Mouse (Mus musculus) megakaryocyte, embryonic 14.5 days (primary cell): ENCODE measurements around the gene Zgrf1. TPM values are rescaled to one million over a fixed set of nuclear protein-coding genes. Genes with fewer than 3 reads are reported as not detected.
A peak's percentile ranks its signal among the peaks of the same experiment; 100 is the strongest.

Experiments used
- H3K27me3 ChIP-seq: replicated peaks from 2 replicates; pipeline ENCODE3; 2012; ENCODE audit warnings: inconsistent platforms
- H3K36me3 ChIP-seq: replicated peaks from 2 replicates; pipeline ENCODE3; 2012; ENCODE audit warnings: low read length, inconsistent platforms, mixed read lengths
- H3K4me1 ChIP-seq: 2 replicates; pipeline ENCODE4 v1.6.1; 2012; ENCODE audit warnings: inconsistent platforms
- H3K4me3 ChIP-seq: replicated peaks from 2 replicates; pipeline ENCODE3; 2012; ENCODE audit warnings: moderate library complexity, mild to moderate bottlenecking, inconsistent platforms
- H3K9me3 ChIP-seq: 2 replicates; pipeline ENCODE4 v1.6.1; 2012; ENCODE audit warnings: inconsistent platforms
- FLI1 ChIP-seq: IDR thresholded peaks from 2 replicates; pipeline ENCODE4 v1.6.1; 2012; ENCODE audit warnings: low read length, inconsistent platforms, mixed read lengths
- GATA1 ChIP-seq: IDR thresholded peaks from 3 replicates; pipeline ENCODE4 v1.6.1; 2012; ENCODE audit warnings: mixed read lengths, low read length, inconsistent platforms, borderline replicate concordance
- polyA plus RNA-seq: library from polyadenylated mRNA; stranded (reverse); fragments of >175 nt; gene quantifications from 2 replicates; pipeline ENCODE4 v1.2.3, GENCODE M21; 2012; ENCODE audit warnings: low replicate concordance; ENCODE audit not compliant: insufficient read depth

Zgrf1 gene
- polyA plus RNA-seq, 1 experiment = 0.07 TPM

DNA sequence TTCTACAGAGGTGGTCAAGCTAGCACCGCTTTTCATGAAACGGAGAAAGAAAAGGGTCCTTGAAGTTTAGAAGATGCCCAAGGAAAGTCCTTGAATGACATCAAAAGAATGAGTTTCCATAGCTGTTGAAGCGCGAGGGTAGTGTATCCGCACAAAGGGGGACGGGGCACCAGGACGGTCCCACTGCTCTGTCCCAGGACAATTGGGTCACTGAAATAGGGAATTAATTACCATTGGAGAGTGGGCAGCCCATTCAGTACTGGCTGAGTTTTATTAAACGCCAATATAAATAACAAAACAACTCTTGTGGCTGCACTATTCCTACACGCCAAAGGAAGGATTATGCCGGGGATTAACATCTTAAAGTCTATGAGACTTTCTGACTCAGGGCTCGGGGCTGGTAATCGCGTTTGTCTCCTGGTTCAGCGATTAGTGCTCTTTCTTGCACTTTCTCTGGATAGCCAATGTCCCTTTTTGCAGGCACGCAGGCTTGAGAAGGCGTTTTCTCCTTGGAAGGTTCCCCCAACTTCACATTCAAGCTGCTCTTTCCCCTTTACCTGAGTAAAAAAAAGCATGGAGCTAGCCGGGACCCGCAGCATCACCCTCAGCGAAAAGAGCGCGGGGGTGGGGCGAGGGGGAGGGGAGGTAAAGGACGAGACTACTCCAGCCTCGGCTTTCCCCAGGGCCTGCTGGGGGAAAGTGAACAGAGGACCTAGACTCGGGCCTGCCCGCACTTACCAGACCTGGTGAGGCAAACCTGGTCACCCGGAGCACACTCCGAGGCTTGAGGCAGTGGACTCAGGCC is 74.1 kb downstream of the Zgrf1 start:
- Histone ChIP-seq H3K4me1 (peaks cover 56% of the 10 kb centered on the region), H3K36me3 (no peaks in the 10 kb centered on the region), H3K27me3 (peaks cover 84% of the 10 kb centered on the region), H3K4me3 (peak overlapping the region; percentile 59), H3K9me3 (no peaks in the 10 kb centered on the region)
- TF ChIP-seq GATA1 (no peak), FLI1 (no peak)

DNA sequence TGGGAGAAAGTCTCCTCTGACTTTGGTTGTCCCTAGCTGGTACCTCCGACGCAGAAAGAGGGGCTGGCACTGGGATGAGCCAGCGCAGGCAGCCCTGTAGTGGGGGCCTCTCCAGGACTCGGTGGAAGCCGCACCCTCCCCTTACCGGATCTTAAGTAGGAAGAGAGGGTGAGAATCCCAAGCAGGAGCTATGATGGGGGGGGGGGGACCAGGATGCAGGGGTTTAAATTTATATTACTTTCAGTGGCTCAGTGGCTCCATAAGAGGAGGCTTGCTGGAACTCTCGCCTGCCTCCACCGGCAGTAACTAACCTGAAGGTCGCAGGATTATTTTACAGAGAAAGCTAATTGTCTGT is 74.6 kb downstream of the Zgrf1 start:
- no peaks in the 10 kb centered on the region for H3K36me3 ChIP-seq
- no peak for TF ChIP-seq FLI1
- TF ChIP-seq GATA1 = no peak
- H3K27me3 ChIP-seq = peaks cover 85% of the 10 kb centered on the region
- H3K9me3 ChIP-seq = no peaks in the 10 kb centered on the region
- peaks cover 62% of the 10 kb centered on the region for H3K4me1 ChIP-seq
- peak overlapping the region; percentile 70 for H3K4me3 ChIP-seq

DNA sequence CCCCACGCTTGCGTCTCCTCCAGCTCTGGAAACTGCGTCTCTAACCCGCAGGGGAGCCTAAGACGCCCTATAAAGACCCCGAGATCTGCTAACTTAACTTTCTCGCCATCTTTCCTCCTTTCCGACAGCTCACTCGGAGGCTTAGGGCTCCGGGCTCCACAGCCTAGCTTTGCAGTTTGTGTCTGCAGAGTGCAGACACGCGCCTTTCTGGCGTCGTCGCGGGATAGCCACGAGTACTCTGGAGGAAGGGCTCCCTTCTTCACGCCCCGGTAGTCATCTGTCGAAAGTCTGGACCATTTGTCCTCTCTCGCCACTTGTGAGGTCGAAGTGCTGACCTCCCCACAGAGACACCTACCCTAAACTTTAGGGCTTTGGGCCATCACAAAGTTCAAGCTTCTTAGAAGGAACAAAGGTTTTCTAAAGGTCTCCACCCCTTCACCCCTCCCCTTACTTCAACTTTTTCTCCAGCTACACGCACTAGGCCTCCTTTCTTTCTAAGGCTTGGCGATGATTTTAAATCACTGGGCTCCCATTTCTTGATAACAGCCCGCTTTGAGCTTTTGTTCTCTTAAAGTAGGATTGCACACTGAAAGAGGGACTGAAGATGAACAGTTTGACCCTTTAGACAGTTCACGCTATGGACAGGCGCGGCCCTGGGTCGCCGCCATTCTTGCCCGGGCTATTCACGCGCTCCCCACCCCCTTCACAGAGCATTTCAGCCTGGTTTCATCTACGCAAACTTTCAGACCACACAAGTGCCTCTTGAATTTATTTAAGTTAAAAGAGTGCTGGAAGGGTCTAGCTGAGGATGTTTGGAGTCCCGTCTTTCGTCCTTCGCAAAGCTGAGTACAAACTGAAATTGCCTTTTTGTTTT is 75.3 kb downstream of the Zgrf1 start:
- no peaks in the 10 kb centered on the region for H3K36me3 ChIP-seq
- TF ChIP-seq FLI1 (no peak), GATA1 (no peak)
- peaks cover 68% of the 10 kb centered on the region for H3K4me1 ChIP-seq
- H3K27me3 ChIP-seq = peaks cover 90% of the 10 kb centered on the region
- no peaks in the 10 kb centered on the region for H3K9me3 ChIP-seq
- peak overlapping the region; percentile 70 for H3K4me3 ChIP-seq

DNA sequence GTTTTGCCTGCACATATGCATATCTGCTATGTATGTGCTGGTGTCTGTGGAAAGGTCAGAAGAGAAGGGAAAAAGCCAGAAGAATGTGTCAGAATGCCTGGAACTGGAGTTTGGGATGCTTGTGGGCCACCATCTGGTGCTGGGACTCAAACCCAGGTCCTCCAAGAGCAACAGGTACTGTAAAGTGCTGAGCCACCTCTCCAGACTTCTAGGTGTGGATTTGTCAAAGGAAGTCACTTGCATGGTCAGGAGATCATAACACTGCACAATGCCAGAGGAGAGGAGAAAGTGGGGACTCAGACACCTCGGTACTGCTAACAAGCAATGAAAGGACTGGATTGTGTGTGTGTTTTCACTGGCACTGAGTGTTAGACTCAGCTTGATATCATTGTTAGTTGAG is 76.9 kb downstream of the Zgrf1 start:
- no peak overlapping the region for H3K4me3 ChIP-seq
- no peak for TF ChIP-seq FLI1
- TF ChIP-seq GATA1 = no peak
- peaks cover 96% of the 10 kb centered on the region for H3K27me3 ChIP-seq
- no peaks in the 10 kb centered on the region for H3K9me3 ChIP-seq
- no peaks in the 10 kb centered on the region for H3K36me3 ChIP-seq
- peaks cover 80% of the 10 kb centered on the region for H3K4me1 ChIP-seq

DNA sequence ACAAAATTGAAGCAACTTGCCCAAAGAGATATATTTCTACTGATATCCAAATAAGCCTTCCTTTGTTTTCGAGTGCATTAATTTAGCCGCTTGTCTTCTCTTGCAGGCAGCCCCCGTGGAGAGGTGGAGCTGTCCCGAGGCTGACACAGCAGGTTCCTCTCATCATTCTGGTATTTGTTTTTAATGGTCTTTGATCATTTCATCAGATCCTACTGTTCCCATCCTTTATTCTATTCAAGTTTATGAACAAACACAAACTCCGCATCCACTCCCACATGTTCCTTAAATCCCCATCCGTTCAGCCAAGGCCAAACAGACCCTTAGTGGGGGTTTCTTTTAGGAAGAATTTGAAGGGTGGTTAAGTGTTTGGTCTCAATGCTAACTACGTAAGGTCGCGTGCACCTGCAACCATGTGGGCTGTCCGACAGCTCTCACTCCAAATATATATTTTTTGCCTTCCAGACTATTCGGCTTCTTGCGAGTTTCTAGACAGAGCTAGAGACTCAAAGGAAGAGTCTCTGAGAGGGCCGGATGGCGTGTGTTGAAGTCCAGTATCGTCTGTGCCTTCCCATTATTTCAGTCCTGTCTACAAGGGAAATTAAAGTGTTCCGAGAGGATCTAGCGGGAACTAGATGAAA is 77.6 kb downstream of the Zgrf1 start:
- Histone ChIP-seq H3K36me3 (no peaks in the 10 kb centered on the region), H3K4me3 (peak overlapping the region; percentile 16), H3K4me1 (peaks cover 73% of the 10 kb centered on the region), H3K9me3 (no peaks in the 10 kb centered on the region), H3K27me3 (peaks cover 95% of the 10 kb centered on the region)
- TF ChIP-seq GATA1 = no peak
- TF ChIP-seq FLI1 = no peak

DNA sequence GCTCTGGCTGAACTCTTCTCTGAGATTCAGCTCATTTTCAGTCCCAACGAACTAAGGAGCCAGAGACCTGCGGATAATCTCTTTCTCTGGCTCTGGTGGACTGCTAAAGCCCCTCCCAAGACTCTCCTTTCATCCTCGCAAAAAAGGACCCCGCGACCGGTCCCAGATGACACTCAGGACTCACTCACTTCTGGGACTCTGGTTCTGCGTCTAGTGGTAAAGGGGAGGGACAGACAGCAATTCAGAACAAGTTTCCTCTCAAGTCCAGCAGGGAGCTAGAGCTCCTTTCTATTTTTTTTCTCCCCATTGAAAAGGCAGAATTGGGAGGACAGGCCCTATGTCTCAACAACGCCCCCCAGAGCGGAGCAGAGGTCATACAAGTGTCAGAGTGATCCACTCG is 78.3 kb downstream of the Zgrf1 start:
- Histone ChIP-seq H3K27me3 (peaks cover 93% of the 10 kb centered on the region), H3K4me1 (peaks cover 67% of the 10 kb centered on the region)
- TF ChIP-seq FLI1 (no peak), GATA1 (no peak)

DNA sequence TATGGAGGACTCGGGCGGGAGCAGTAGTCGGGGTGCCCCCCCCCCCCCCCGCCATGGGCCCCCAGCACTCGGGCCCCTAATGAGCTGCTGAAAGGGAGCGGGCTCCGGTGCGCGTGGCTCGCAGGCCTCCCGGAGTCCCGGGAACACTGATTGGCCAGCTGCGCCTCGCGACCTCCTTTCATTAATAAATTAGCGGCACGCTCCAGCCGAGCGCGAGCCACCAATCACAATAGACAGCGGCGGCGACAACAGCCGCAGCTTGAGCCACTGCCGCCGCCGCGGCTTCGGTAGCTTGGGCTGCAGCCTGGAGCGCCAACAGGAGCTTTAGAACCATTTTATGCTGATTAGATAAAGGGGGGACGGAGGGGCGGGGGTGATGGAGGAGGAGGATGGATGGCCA is 79.2 kb downstream of the Zgrf1 start:
- Histone ChIP-seq H3K27me3 (peaks cover 92% of the 10 kb centered on the region), H3K36me3 (no peaks in the 10 kb centered on the region), H3K4me3 (peak overlapping the region; percentile 93), H3K9me3 (no peaks in the 10 kb centered on the region), H3K4me1 (peaks cover 60% of the 10 kb centered on the region)
- TF ChIP-seq GATA1 (no peak), FLI1 (no peak)

More for the DNA sequence above, 78.3 kb downstream of the Zgrf1 start:
- Histone ChIP-seq H3K9me3 (no peaks in the 10 kb centered on the region), H3K36me3 (no peaks in the 10 kb centered on the region), H3K4me3 (peak overlapping the region; percentile 73)

DNA sequence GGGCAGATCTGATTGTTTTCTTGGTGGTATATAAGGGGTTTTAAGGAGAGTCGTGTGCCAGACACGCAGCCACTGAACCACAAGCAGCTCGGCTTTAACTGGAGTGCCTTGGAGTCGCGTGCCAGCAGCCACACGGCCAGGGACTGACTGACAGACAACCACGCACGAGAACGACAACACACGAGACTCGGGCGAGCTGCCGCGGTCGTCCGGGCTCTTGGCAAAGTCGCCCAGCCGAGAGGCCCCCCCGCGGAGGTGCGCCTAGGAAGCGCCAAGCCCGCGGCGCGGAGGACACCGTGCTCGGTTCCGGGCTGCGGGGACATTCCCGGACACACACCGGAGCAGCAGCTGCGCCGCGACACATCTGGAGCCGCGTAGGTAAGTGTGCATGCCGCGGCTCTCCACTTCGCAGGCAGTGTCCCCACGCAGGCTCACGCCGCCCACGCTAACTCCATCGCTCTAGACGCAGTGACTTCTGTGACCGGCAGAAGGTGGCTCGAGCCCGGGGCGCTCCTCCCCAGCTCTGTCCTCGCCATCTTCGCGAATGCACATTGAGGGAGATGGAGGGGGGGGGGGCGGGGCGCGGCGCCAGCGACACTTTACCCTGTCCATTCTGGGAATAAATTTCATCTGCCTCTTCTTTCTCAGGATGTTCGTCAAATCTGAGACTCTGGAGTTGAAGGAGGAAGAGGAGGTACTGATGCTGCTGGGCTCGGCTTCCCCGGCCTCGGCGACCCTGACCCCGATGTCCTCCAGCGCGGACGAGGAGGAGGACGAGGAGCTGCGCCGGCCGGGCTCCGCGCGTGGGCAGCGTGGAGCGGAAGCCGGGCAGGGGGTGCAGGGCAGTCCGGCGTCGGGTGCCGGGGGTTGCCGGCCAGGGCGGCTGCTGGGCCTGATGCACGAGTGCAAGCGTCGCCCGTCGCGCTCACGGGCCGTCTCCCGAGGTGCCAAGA is 80.1 kb downstream of the Zgrf1 start, which contains the start of gene Neurog2:
Neurog2 (plus strand) TSS at position 56 of the 953 bp plus-strand sequence.
- no peaks in the 10 kb centered on the region for H3K36me3 ChIP-seq
- peaks cover 51% of the 10 kb centered on the region for H3K4me1 ChIP-seq
- peak within 1 kb of the TSS; percentile 93 for H3K4me3 ChIP-seq
- H3K27me3 ChIP-seq = peaks cover 92% of the 10 kb centered on the region
- no peak for TF ChIP-seq FLI1
- TF ChIP-seq GATA1 = no peak
- no peaks in the 10 kb centered on the region for H3K9me3 ChIP-seq
